Mouse (Mus musculus) heart, embryonic 12.5 days (tissue): ENCODE data around the gene Stat4. TPM values are rescaled to one million over a fixed set of nuclear protein-coding genes. Genes with fewer than 3 reads are reported as not detected.
"Not testable (repeated sequence)": the region's sequence is repeated elsewhere in the genome, so short reads cannot be mapped to it uniquely, and the experiment has no call there.

Experiments used
- ATAC-seq: fragments of 200-750 bp; cut with Nextera tagmentation; 2 replicates; pipeline ENCODE4 v1.8.0; 2017; ENCODE audit warnings: moderate TSS enrichment, moderate library complexity; ENCODE audit not compliant: insufficient number of reproducible peaks, low FRiP score
- H3K27ac ChIP-seq: fragments of 300-500 bp; sonication (generic); 2 replicates; pipeline ENCODE4 v1.5.1; 2016; ENCODE audit warnings: mild to moderate bottlenecking, moderate library complexity; ENCODE audit not compliant: poor library complexity, severe bottlenecking
- H3K27me3 ChIP-seq: fragments of 300-500 bp; sonication (generic); replicated peaks from 2 replicates; pipeline ENCODE4 v1.6.1; 2016; ENCODE audit warnings: mild to moderate bottlenecking, moderate library complexity
- H3K36me3 ChIP-seq: fragments of 300-500 bp; sonication (generic); 2 replicates; pipeline ENCODE4 v1.6.1; 2016; ENCODE audit warnings: mild to moderate bottlenecking, moderate library complexity
- H3K4me1 ChIP-seq: fragments of 300-500 bp; sonication (generic); replicated peaks from 2 replicates; pipeline ENCODE4 v1.6.1; 2016; ENCODE audit warnings: mild to moderate bottlenecking
- H3K4me2 ChIP-seq: fragments of 300-500 bp; sonication (generic); 2 replicates; pipeline ENCODE4 v1.6.1; 2016; ENCODE audit warnings: mild to moderate bottlenecking, moderate library complexity
- H3K4me3 ChIP-seq: fragments of 300-500 bp; sonication (generic); 2 replicates; pipeline ENCODE4 v1.5.1; 2016; ENCODE audit warnings: mild to moderate bottlenecking
- H3K9ac ChIP-seq: fragments of 300-500 bp; sonication (generic); 2 replicates; pipeline ENCODE4 v1.6.1; 2016; ENCODE audit warnings: mild to moderate bottlenecking, moderate library complexity
- H3K9me3 ChIP-seq: fragments of 300-500 bp; sonication (generic); replicated peaks from 2 replicates; pipeline ENCODE4 v1.6.1; 2016; ENCODE audit warnings: mild to moderate bottlenecking, moderate library complexity
- WGBS: fragments of 180-500 bp; shearing (Covaris S2); methylation state at CpG from one replicate; pipeline ENCODE4 v1.1.7; 2016; 5-methylcytosine and 5-hydroxymethylcytosine counted together
- polyA plus RNA-seq: library from polyadenylated mRNA; unstranded; fragments of >200 nt; fragmentation: Nextera tagmentation; extraction: Ambion mirVana; gene quantifications from 2 replicates; pipeline ENCODE4 v1.2.1, GENCODE M21; 2016

Stat4 gene
- polyA plus RNA-seq, 1 experiment from 2014 or later: 2.6 TPM

DNA sequence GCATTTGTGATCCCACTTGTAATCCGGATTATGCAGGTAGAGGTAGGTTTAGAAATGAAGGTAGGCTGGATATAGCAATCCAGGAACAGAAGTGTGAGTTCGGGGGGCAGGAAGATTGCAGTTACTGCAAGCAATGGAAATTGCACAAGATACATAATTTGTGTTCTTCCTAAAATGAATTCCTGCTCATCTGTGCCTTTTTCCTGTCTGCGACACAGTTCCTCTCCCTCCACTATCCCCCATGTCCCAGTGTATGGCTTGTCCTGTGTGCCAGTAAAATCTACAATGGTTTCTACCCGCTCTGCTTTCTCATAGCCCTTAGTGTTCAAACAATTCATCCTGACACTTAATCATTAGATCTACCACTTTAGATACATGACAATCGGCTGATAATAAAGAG, 41.7 kb downstream of the Stat4 start:
- H3K9me3 ChIP-seq: peaks cover 5% of the 10 kb centered on the region
- no peaks in the 10 kb centered on the region for H3K27me3 ChIP-seq
- no peak overlapping the region for H3K4me3 ChIP-seq
- no peak overlapping the region for H3K9ac ChIP-seq
- no peaks in the 10 kb centered on the region for H3K36me3 ChIP-seq
- 83% methylated on average over 5 of the region's 5 CpGs for WGBS
- H3K4me2 ChIP-seq: no peak overlapping the region
- no peaks in the 10 kb centered on the region for H3K4me1 ChIP-seq
- no peak for ATAC-seq
- H3K27ac ChIP-seq: no peak overlapping the region

- no peaks in the 10 kb centered on the region for H3K27me3 ChIP-seq
- H3K4me3 ChIP-seq: no peak overlapping the region
- H3K27ac ChIP-seq: no peak overlapping the region
- H3K36me3 ChIP-seq: no peaks in the 10 kb centered on the region
- peaks cover 4% of the 10 kb centered on the region for H3K9me3 ChIP-seq
- no peak overlapping the region for H3K4me2 ChIP-seq
- no peaks in the 10 kb centered on the region; the same call in 1 of the 2 replicates for H3K4me1 ChIP-seq
- 71% methylated on average over 12 of the region's 12 CpGs for WGBS
- no peak overlapping the region for H3K9ac ChIP-seq
- no peak for ATAC-seq
Observed at GRCm38 (mm10) chr1:52034816-52035752, 48.1 kb downstream of the Stat4 start.

GRCm38 (mm10) chr1:52039151-52039550, 52.2 kb downstream of the Stat4 start:
- Histone ChIP-seq H3K9ac (no peak overlapping the region), H3K27ac (no peak overlapping the region), H3K36me3 (no peaks in the 10 kb centered on the region), H3K4me2 (no peak overlapping the region), H3K27me3 (no peaks in the 10 kb centered on the region), H3K4me1 (no peaks in the 10 kb centered on the region; the same call in 1 of the 2 replicates), H3K4me3 (no peak overlapping the region), H3K9me3 (no peaks in the 10 kb centered on the region)
- no peak for ATAC-seq
- 41% methylated on average over 7 of the region's 7 CpGs for WGBS

- H3K4me1 ChIP-seq: no peaks in the 10 kb centered on the region; the same call in 1 of the 2 replicates
Observed at GRCm38 (mm10) chr1:52039626-52040025, 52.7 kb downstream of the Stat4 start.

DNA sequence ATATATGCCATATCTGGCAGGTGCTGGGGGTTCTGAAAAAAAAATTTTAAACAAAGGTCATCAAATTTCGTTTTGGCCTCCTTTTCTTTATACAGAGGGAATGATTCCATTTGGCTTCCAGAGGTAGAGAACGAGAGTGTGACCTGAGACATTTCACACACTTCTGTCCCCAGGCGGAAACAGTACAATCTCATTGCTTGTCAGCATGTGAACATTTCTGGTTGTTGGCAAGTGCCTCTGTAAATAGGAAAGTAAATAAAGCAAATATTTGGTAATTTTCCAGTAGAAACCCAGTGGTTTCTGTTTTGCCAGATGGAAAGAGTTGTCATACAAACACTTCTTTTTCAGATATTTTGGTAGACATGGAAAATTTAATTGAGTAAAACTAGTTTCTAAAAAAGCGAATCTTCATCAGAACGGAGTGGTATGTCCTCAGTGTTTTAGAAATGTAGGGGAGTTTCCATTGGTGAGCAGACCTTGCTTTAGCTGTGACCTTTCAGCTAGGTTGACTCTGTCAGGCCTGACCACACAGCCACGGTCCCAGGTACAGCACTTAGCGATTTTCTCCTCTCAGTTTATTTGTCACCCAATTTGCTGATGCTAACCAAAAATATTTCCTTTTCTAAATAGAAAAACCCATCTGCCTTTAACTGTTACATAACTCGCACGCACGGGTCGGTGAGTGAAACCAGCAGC, 53.6 kb downstream of the Stat4 start:
- no peak overlapping the region for H3K27ac ChIP-seq
- H3K9ac ChIP-seq: no peak overlapping the region
- no peak for ATAC-seq
- no peaks in the 10 kb centered on the region for H3K9me3 ChIP-seq
- no peaks in the 10 kb centered on the region for H3K36me3 ChIP-seq
- no peak overlapping the region for H3K4me3 ChIP-seq
- WGBS: 81% methylated on average over 11 of the region's 11 CpGs
- no peak overlapping the region for H3K4me2 ChIP-seq
- H3K4me1 ChIP-seq: no peaks in the 10 kb centered on the region; the same call in 1 of the 2 replicates
- H3K27me3 ChIP-seq: no peaks in the 10 kb centered on the region

More at GRCm38 (mm10) chr1:52039626-52040025, 52.7 kb downstream of the Stat4 start:
- H3K36me3 ChIP-seq: no peaks in the 10 kb centered on the region
- ATAC-seq: no peak
- no peak overlapping the region for H3K4me3 ChIP-seq
- WGBS: 75% methylated on average over 9 of the region's 9 CpGs
- H3K4me2 ChIP-seq: no peak overlapping the region
- no peaks in the 10 kb centered on the region for H3K9me3 ChIP-seq
- no peak overlapping the region for H3K27ac ChIP-seq
- no peak overlapping the region for H3K9ac ChIP-seq
- H3K27me3 ChIP-seq: no peaks in the 10 kb centered on the region

- ATAC-seq: no peak
- no peaks in the 10 kb centered on the region for H3K27me3 ChIP-seq
- no peaks in the 10 kb centered on the region for H3K36me3 ChIP-seq
- no peak overlapping the region for H3K4me3 ChIP-seq
- H3K9me3 ChIP-seq: no peaks in the 10 kb centered on the region
- H3K4me2 ChIP-seq: no peak overlapping the region
- H3K27ac ChIP-seq: no peak overlapping the region; the same call in 1 of the 2 replicates
- no peak overlapping the region for H3K9ac ChIP-seq
- 41% methylated on average over 4 of the region's 4 CpGs for WGBS
- no peaks in the 10 kb centered on the region; the same call in 1 of the 2 replicates for H3K4me1 ChIP-seq
Observed at GRCm38 (mm10) chr1:52043191-52043590, 56.2 kb downstream of the Stat4 start.

DNA sequence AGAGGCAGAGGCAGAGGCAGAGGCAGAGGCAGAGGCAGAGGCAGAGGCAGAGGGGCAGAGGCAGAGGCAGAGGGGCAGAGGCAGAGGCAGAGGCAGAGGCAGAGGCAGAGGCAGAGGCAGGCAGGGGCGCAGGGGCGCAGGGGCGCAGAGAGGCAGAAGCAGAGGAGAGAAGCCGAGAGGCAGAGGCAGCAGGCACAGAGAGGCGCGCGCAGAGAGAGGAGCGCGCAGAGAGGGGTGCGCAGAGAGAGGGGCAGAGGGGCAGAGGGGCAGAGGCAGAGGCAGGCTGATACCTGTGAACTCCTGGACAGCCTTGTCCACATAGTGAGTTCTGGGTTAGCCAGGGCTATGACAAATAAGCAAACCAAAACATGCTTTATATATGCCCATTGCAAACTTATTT, 59.9 kb downstream of the Stat4 start:
- 97% methylated on average over 10 of the region's 10 CpGs for WGBS
- not testable (repeated sequence) for H3K27ac ChIP-seq, ATAC-seq, H3K36me3 ChIP-seq, H3K4me2 ChIP-seq, H3K4me1 ChIP-seq, H3K9me3 ChIP-seq, H3K4me3 ChIP-seq, H3K27me3 ChIP-seq, H3K9ac ChIP-seq

DNA sequence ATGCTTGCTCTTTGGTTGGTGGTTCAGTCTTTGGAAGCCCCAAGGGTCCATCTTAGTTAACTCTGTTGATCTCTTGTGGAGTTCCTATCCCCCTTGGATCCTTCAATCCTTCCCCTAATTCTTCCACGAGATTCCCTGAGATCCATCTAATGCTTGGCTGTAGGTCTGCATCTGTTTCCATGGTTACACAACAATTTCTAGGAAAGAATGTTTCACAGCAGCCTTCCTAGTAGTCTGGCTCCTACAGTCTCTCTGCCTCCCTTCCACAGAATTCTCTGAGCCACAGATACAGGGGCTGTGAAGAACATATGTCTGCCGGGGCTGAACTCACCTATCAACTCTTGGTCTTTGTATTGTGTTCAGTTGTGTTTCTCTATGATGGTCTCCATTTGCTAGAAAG, 61.8 kb downstream of the Stat4 start:
- H3K36me3 ChIP-seq: no peaks in the 10 kb centered on the region
- H3K4me2 ChIP-seq: no peak overlapping the region
- H3K27ac ChIP-seq: no peak overlapping the region
- H3K9me3 ChIP-seq: no peaks in the 10 kb centered on the region
- H3K4me1 ChIP-seq: no peaks in the 10 kb centered on the region
- no peak overlapping the region for H3K4me3 ChIP-seq
- no peaks in the 10 kb centered on the region for H3K27me3 ChIP-seq
- no peak overlapping the region for H3K9ac ChIP-seq
- WGBS: 60% methylated on average over 2 of the region's 2 CpGs
- no peak for ATAC-seq

GRCm38 (mm10) chr1:52049827-52050226, 62.9 kb downstream of the Stat4 start:
- Histone ChIP-seq H3K27me3 (no peaks in the 10 kb centered on the region), H3K9me3 (no peaks in the 10 kb centered on the region), H3K27ac (no peak overlapping the region), H3K4me3 (no peak overlapping the region), H3K9ac (no peak overlapping the region), H3K4me2 (no peak overlapping the region), H3K4me1 (no peaks in the 10 kb centered on the region), H3K36me3 (no peaks in the 10 kb centered on the region)
- 81% methylated on average over 3 of the region's 3 CpGs for WGBS
- no peak for ATAC-seq

DNA sequence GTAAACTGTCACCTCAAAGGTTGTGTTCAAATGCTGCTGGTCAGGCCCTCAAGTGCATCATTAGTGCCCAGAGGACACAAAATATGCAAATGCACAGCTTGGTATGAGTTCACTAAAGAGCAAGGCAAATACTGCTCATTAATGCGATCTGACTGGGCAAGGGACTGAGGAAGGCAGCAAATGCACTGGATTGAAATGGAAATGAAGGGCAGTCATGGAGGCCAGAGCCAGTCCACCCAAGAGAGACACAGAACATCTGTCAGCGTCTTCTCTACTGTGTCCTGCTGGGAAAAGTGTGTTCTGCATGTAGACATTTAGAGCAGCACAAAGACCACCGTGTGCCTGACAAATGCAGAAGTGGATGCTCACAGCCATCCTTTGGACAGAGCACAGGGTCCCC, 64.6 kb downstream of the Stat4 start:
- Histone ChIP-seq H3K9me3 (no peaks in the 10 kb centered on the region), H3K36me3 (no peaks in the 10 kb centered on the region), H3K9ac (no peak overlapping the region), H3K27ac (no peak overlapping the region), H3K4me1 (no peaks in the 10 kb centered on the region), H3K27me3 (no peaks in the 10 kb centered on the region), H3K4me3 (no peak overlapping the region), H3K4me2 (no peak overlapping the region)
- WGBS: 69% methylated on average over 3 of the region's 3 CpGs
- ATAC-seq: no peak

DNA sequence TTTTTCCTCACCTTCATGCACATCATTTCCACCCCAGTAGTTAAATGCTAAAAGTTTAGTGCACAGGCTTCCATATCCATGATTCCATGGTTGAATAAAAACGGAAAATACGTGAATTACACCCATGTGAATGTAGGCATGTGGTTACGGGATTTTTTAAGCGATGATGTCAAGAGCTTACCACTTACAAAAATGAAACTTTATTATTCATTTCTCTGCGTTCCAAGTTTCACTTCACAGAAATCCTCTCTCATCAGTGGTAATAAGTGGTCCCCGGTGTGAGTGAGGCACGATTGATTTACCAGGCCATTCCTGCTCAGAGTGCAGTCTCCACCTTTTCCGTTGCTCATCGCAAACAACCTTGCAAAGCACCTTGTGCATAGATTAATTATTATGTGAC, 66.0 kb downstream of the Stat4 start:
- Histone ChIP-seq H3K4me2 (no peak overlapping the region), H3K4me3 (no peak overlapping the region), H3K9me3 (no peaks in the 10 kb centered on the region), H3K9ac (no peak overlapping the region), H3K36me3 (no peaks in the 10 kb centered on the region), H3K27ac (no peak overlapping the region), H3K4me1 (no peaks in the 10 kb centered on the region), H3K27me3 (no peaks in the 10 kb centered on the region)
- ATAC-seq: no peak
- 84% methylated on average over 9 of the region's 9 CpGs for WGBS
